Mouse (Mus musculus) bone marrow, adult 2 months (tissue): Measurements from ENCODE around the gene Dtx3l.

Source experiments
- CTCF ChIP-seq: fragments of 200-500 bp; IDR thresholded peaks from 2 replicates; pipeline ENCODE4 v1.5.1; 2011; ENCODE audit warnings: low read length, control low read depth; ENCODE audit not compliant: control insufficient read depth, insufficient read depth
- POLR2A ChIP-seq: fragments of 200-500 bp; IDR thresholded peaks from 2 replicates; pipeline ENCODE4 v1.6.1; 2011; ENCODE audit warnings: low read depth, mild to moderate bottlenecking, control low read depth, low read length, borderline replicate concordance; ENCODE audit not compliant: control insufficient read depth

GRCm38 (mm10) chr16:35924341-35924740 is 14.6 kb downstream of the Dtx3l start:
- no peak for TF ChIP-seq CTCF
- no peak for TF ChIP-seq POLR2A
